Mouse (Mus musculus): ENCODE results near the gene Gbf1.

GRCm38 (mm10) chr19:46126301-46126700 lies 26.0 kb upstream of the Gbf1 start:
- TF ChIP-seq CTCF (IDR thresholded peaks at IDR 0.05; ENCODE audit: low read depth, low read length) (no peak), POLR2A (IDR thresholded peaks at IDR 0.05; ENCODE audit: borderline replicate concordance, low read depth, low read length) (no peak)

Data from bone marrow macrophage, adult 2 months (primary cell).